ENCODE assay signal across 16 mouse cellular contexts in genomic region chr2:43907496-43907895, GRCm38 (mm10).
A peak's percentile ranks its signal among the peaks of the same experiment; 100 is the strongest.
DNase-seq lines count a peak whose midpoint lies in the region.
"Had no signal": no experiment of that assay in that cellular context is flagged by ENCODE, and none has a peak within 500 bp of the region (broad histone marks: within the 10 kb centered on the region; RNA-seq: fewer than 3 reads in every experiment).

No protein-coding gene starts in this region.

- 83% methylated on average over 5 of the region's 5 CpGs for WGBS in heart, embryonic 10.5 days

- peak; percentile 53 for DNase-seq in heart, adult 8-10 months (ENCODE audit: low spot score)
- no peak for DNase-seq in heart, embryonic 10.5 days (ENCODE audit: low spot score)
- DNase-seq in urinary bladder, postnatal 36 days (ENCODE audit: low spot score in 2 of 2), result peak; percentile 13 to 62
- DNase-seq in urinary bladder, adult 2 months (ENCODE audit: low spot score), result no peak
- DNase-seq in gastrocnemius, adult 8-10 months (ENCODE audit: low spot score in 2 of 2), result peak; percentile 21 to 32
- peak; percentile 81 for DNase-seq in skeletal muscle tissue, adult 2 months (ENCODE audit: low read depth, low spot score)
- DNase-seq in kidney, adult 8-10 months, result no peak
- no peak for DNase-seq in B cell, adult 2 months
- DNase-seq: layer of hippocampus, postnatal 36 days had no signal

- H3K4me1 ChIP-seq in heart, embryonic 10.5 days, result no peaks in the 10 kb centered on the region
- H3K4me1 ChIP-seq: forebrain, embryonic 10.5 days; kidney, embryonic 15.5 days; limb, embryonic 15.5 days had no signal

- no peaks in the 10 kb centered on the region for H3K27me3 ChIP-seq in heart, embryonic 10.5 days (ENCODE audit: insufficient read depth, poor library complexity, severe bottlenecking)
- H3K27me3 ChIP-seq: kidney, embryonic 15.5 days; limb, embryonic 15.5 days had no signal

- H3K9me3 ChIP-seq in heart, embryonic 10.5 days, result no peaks in the 10 kb centered on the region
- H3K9me3 ChIP-seq: forebrain, embryonic 10.5 days; kidney, embryonic 15.5 days; limb, embryonic 15.5 days had no signal

- H3K36me3 ChIP-seq in heart, embryonic 10.5 days, result no peaks in the 10 kb centered on the region
- H3K36me3 ChIP-seq: forebrain, embryonic 10.5 days; kidney, embryonic 15.5 days; limb, embryonic 15.5 days had no signal

- H3K27ac ChIP-seq in heart, embryonic 10.5 days, result no peak overlapping the region
- H3K27ac ChIP-seq: forebrain, embryonic 10.5 days; heart, adult 2 months; hindbrain, postnatal 0 days; kidney, embryonic 15.5 days; limb, embryonic 15.5 days; macrophage; stomach, postnatal 0 days had no signal

- no peak overlapping the region for H3K4me3 ChIP-seq in heart, embryonic 10.5 days
- H3K4me3 ChIP-seq: forebrain, embryonic 10.5 days; heart, adult 2 months; kidney, embryonic 15.5 days; limb, embryonic 15.5 days had no signal

Comparison
In these comparisons a context has a peak if more than half of its experiments do, and no peak if none do; other contexts are left out.
1. DNase-seq: peak in heart, adult 8-10 months (single experiment), urinary bladder, postnatal 36 days (2 of 2), gastrocnemius, adult 8-10 months (2 of 2) and skeletal muscle tissue, adult 2 months (single experiment); none in heart, embryonic 10.5 days (single experiment), urinary bladder, adult 2 months (single experiment), kidney, adult 8-10 months (0 of 2) and B cell, adult 2 months (0 of 2).